ENCODE assay signal across 17 mouse cellular contexts in the genomic region with DNA sequence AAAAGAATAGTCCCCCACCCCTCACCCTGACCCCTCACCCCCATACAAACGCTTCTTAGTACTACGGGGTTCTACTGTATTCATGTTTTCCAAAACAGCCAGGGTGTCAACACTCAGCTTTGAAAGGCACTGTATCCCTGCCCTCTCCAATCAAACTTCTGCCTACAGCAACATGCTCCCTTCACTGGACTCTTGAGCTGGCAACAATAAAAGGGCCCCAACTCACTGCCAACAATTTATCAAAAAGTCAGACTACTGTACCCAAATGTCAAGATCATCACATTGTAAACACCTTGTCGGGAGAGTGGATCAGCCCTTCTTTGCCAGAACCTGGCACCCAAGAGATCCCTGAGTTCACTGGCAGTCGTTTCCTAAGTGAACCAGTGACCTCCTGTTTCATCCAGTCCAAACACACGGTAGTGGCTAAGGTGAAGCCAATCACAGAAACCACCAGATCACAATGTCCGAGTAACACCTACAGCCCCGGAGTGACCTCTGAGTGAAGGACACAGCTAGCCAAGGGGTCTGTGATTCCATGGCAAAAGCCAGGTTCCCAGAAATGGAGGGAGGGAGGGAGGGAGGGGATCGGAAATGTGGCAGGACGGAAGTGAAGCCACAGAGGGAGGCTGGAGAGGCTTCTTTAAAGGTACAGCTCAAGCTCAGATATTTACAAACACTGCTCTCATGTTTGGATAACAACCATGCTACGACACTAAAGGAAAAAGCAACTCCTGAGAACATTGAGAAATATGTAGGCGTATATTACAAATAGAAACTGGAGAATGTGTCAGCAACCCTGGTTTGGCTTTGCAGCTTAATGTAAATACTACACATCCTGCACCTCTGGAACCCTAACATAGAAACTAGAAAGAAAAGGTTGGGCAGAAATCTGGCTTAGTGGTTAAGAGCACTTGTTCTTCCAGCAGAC. TPM values are rescaled to one million over a fixed set of nuclear protein-coding genes. Genes with fewer than 3 reads are reported as not detected.
DNase-seq lines count a peak whose midpoint lies in the region; ATAC-seq and TF ChIP-seq lines count a peak whose summit lies in the region.
"Had no signal": no experiment of that assay in that cellular context is flagged by ENCODE, and none has a peak within 500 bp of the region (broad histone marks: within the 10 kb centered on the region; RNA-seq: fewer than 3 reads in every experiment).

No protein-coding gene starts in this region.

- H3K4me2 ChIP-seq in heart, embryonic 16.5 days (ENCODE audit: low read depth, low read length), result no peak overlapping the region
- H3K4me2 ChIP-seq in liver, embryonic 14.5 days (ENCODE audit: low read depth), result no peak overlapping the region
- no peak overlapping the region for H3K4me2 ChIP-seq in intestine, postnatal 0 days (replicated peaks; ENCODE audit: low read depth)
- no peak overlapping the region for H3K4me2 ChIP-seq in liver, embryonic 16.5 days (ENCODE audit: low read depth, low read length)
- H3K4me2 ChIP-seq: limb, embryonic 13.5 days had no signal

- ATAC-seq in heart, embryonic 16.5 days (replicated peaks; ENCODE audit: extremely low read depth, insufficient read depth, low FRiP score), result no peak
- 0 out of 2 replicates have a peak, but pooled peaks have one; percentile 20 for ATAC-seq in liver, embryonic 14.5 days (ENCODE audit: insufficient read depth)
- no peak for ATAC-seq in intestine, postnatal 0 days
- 0 out of 2 replicates have a peak, but pooled peaks have one; percentile 3 for ATAC-seq in liver, embryonic 16.5 days (ENCODE audit: low read depth)
- ATAC-seq: CD4-positive, CD25-positive, alpha-beta regulatory T cell, adult 4 months; forebrain, embryonic 16.5 days; hindbrain, embryonic 16.5 days had no signal

- no peak for DNase-seq in heart, postnatal 4 days
- DNase-seq in liver, embryonic 14.5 days (ENCODE audit: low read depth in 3 of 3, low spot score in 3 of 3), result no peak
- DNase-seq in liver, result no peak
- no peak for DNase-seq in ovary, adult 18-20 months (ENCODE audit: low spot score)
- DNase-seq: cerebellum, postnatal 14 days; right cerebral cortex, postnatal 25 days; thymus, adult 18-20 months had no signal

- 0 out of 2 replicates have a peak overlapping the region, but pooled peaks have one; percentile 11 for H3K27ac ChIP-seq in heart, embryonic 16.5 days (ENCODE audit: low read length)
- H3K27ac ChIP-seq in liver, embryonic 14.5 days, result no peak overlapping the region
- H3K27ac ChIP-seq in intestine, postnatal 0 days (ENCODE audit: low read depth, low read length), result peak overlapping the region; percentile 28
- peak overlapping the region; percentile 52; the same call in 1 of the 2 replicates for H3K27ac ChIP-seq in liver, embryonic 16.5 days (ENCODE audit: low read length)
- H3K27ac ChIP-seq: layer of hippocampus, adult 2 months; limb, embryonic 13.5 days; midbrain, embryonic 10.5 days had no signal

- H3K36me3 ChIP-seq in heart, embryonic 16.5 days (ENCODE audit: control insufficient read depth, insufficient read depth), result no peaks in the 10 kb centered on the region; the same call in 1 of the 2 replicates
- H3K36me3 ChIP-seq in liver, embryonic 14.5 days (replicated peaks; ENCODE audit: control insufficient read depth, insufficient read depth, low read depth), result no peaks in the 10 kb centered on the region
- peaks cover 25% of the 10 kb centered on the region for H3K36me3 ChIP-seq in intestine, postnatal 0 days (ENCODE audit: control insufficient read depth, insufficient read depth)
- H3K36me3 ChIP-seq in liver, embryonic 16.5 days (ENCODE audit: control insufficient read depth, insufficient read depth), result no peaks in the 10 kb centered on the region
- H3K36me3 ChIP-seq: midbrain, embryonic 10.5 days had no signal

- no peak overlapping the region for H3K9ac ChIP-seq in heart, embryonic 16.5 days (ENCODE audit: low read length)
- no peak overlapping the region for H3K9ac ChIP-seq in liver, embryonic 14.5 days (replicated peaks)
- H3K9ac ChIP-seq in intestine, postnatal 0 days (ENCODE audit: low read depth, low read length), result no peak overlapping the region
- H3K9ac ChIP-seq in liver, embryonic 16.5 days (ENCODE audit: low read depth, low read length), result no peak overlapping the region
- H3K9ac ChIP-seq: limb, embryonic 13.5 days had no signal

- WGBS in heart, embryonic 16.5 days, result 54% methylated on average over 11 of the region's 11 CpGs
- WGBS in liver, embryonic 14.5 days (ENCODE audit: insufficient replicate concordance), result 60% methylated on average over 11 of the region's 11 CpGs
- 61% methylated on average over 11 of the region's 11 CpGs for WGBS in intestine, postnatal 0 days
- 58% methylated on average over 11 of the region's 11 CpGs for WGBS in liver, embryonic 16.5 days (ENCODE audit: insufficient replicate concordance)

- peaks cover 23% of the 10 kb centered on the region for H3K4me1 ChIP-seq in heart, embryonic 16.5 days (ENCODE audit: control insufficient read depth, insufficient read depth, low read length)
- peaks cover 0 to 17% of the 10 kb centered on the region in 2 experiments; a peak in 2 of 4 replicates for H3K4me1 ChIP-seq in liver, embryonic 14.5 days (replicated peaks; ENCODE audit: control insufficient read depth in 2 of 2, insufficient read depth in 2 of 2, low read length in 1 of 2)
- peaks cover 8% of the 10 kb centered on the region; the same call in 1 of the 2 replicates for H3K4me1 ChIP-seq in intestine, postnatal 0 days (replicated peaks; ENCODE audit: control insufficient read depth, insufficient read depth, low read length)
- no peaks in the 10 kb centered on the region; the same call in none of the 2 replicates for H3K4me1 ChIP-seq in liver, embryonic 16.5 days (ENCODE audit: control insufficient read depth, low read depth, low read length)

- no peaks in the 10 kb centered on the region for H3K9me3 ChIP-seq in heart, embryonic 16.5 days (replicated peaks; ENCODE audit: control insufficient read depth, low read length)
- H3K9me3 ChIP-seq in liver, embryonic 14.5 days (ENCODE audit: control insufficient read depth, low read length), result no peaks in the 10 kb centered on the region
- H3K9me3 ChIP-seq in intestine, postnatal 0 days (ENCODE audit: control insufficient read depth), result no peaks in the 10 kb centered on the region
- H3K9me3 ChIP-seq in liver, embryonic 16.5 days (replicated peaks; ENCODE audit: control insufficient read depth, low read length), result no peaks in the 10 kb centered on the region
- H3K9me3 ChIP-seq: midbrain, embryonic 10.5 days had no signal

- no peak for TF ChIP-seq CTCF in liver, embryonic 14.5 days (IDR thresholded peaks at IDR 0.05; ENCODE audit: low read depth)
- no peak for TF ChIP-seq CTCF in intestine, postnatal 0 days (IDR thresholded peaks at IDR 0.05; ENCODE audit: low read depth)

- no peaks in the 10 kb centered on the region for H3K27me3 ChIP-seq in heart, embryonic 16.5 days (ENCODE audit: control insufficient read depth, insufficient read depth, low read length)
- H3K27me3 ChIP-seq in liver, embryonic 14.5 days (ENCODE audit: control insufficient read depth, insufficient read depth, low read length), result no peaks in the 10 kb centered on the region
- H3K27me3 ChIP-seq in intestine, postnatal 0 days (replicated peaks; ENCODE audit: control insufficient read depth, insufficient read depth, low read length), result no peaks in the 10 kb centered on the region
- no peaks in the 10 kb centered on the region for H3K27me3 ChIP-seq in liver, embryonic 16.5 days (ENCODE audit: control insufficient read depth, insufficient read depth, low read depth, low read length)
- H3K27me3 ChIP-seq: limb, embryonic 13.5 days had no signal

- no peak overlapping the region for H3K4me3 ChIP-seq in heart, embryonic 16.5 days (ENCODE audit: low read length)
- no peak overlapping the region for H3K4me3 ChIP-seq in liver, embryonic 14.5 days (ENCODE audit: insufficient read depth in 1 of 2, low read depth in 2 of 2, low read length in 2 of 2)
- H3K4me3 ChIP-seq in intestine, postnatal 0 days (ENCODE audit: low read depth, low read length), result no peak overlapping the region
- no peak overlapping the region for H3K4me3 ChIP-seq in liver, embryonic 16.5 days (ENCODE audit: low read depth, low read length)
- H3K4me3 ChIP-seq: erythroblast, embryonic 14.5 days; layer of hippocampus, adult 2 months; limb, embryonic 13.5 days; midbrain, embryonic 10.5 days had no signal

- no peak for TF ChIP-seq EP300 in liver, embryonic 14.5 days (IDR thresholded peaks at IDR 0.05; ENCODE audit: low read depth)

RNA-seq across cellular contexts. Expression of a gene that starts 48.2 kb away (rescaled TPM):
- polyA plus RNA-seq in heart, embryonic 16.5 days (2015; fragmentation: Nextera tagmentation; extraction: Ambion mirVana), result 71.3 and 74.1 TPM in 2 replicates
- total RNA-seq in heart, postnatal 4 days (2021), result 100 to 1,000 TPM; 152 to 160 TPM
- 389 and 486 TPM in 2 replicates for polyA plus RNA-seq in liver, embryonic 14.5 days (2012; rRNA removed)
- 93.6 and 94.5 TPM in 2 replicates for polyA plus RNA-seq in liver, embryonic 14.5 days (2014; fragmentation: Nextera tagmentation; extraction: Ambion mirVana)
- polyA plus RNA-seq in intestine, postnatal 0 days (2015; fragmentation: Nextera tagmentation; extraction: Ambion mirVana), result 81.0 and 95.7 TPM in 2 replicates
- polyA plus RNA-seq in liver, embryonic 16.5 days (2015; fragmentation: Nextera tagmentation; extraction: Ambion mirVana), result 55.4 and 62.1 TPM in 2 replicates

RNA-seq across cellular contexts. Expression of a gene that starts 59.2 kb away (rescaled TPM):
- polyA plus RNA-seq in heart, embryonic 16.5 days (2015; fragmentation: Nextera tagmentation; extraction: Ambion mirVana), result 0.03 TPM in 1 of 2 replicates, not detected in the other
- total RNA-seq in heart, postnatal 4 days (2021), result under 1 TPM; 0.05 to 0.11 TPM
- polyA plus RNA-seq in liver, embryonic 14.5 days (2012; rRNA removed), result 0.03 TPM in 2 replicates
- 0.03 TPM in 1 of 2 replicates, not detected in the other for polyA plus RNA-seq in liver, embryonic 14.5 days (2014; fragmentation: Nextera tagmentation; extraction: Ambion mirVana)
- 0.01 and 0.05 TPM in 2 replicates for polyA plus RNA-seq in intestine, postnatal 0 days (2015; fragmentation: Nextera tagmentation; extraction: Ambion mirVana)
- 0.01 and 0.04 TPM in 2 replicates for polyA plus RNA-seq in liver, embryonic 16.5 days (2015; fragmentation: Nextera tagmentation; extraction: Ambion mirVana)
- polyA plus RNA-seq: CD4-positive, CD25-positive, alpha-beta regulatory T cell, adult 4 months; erythroblast, embryonic 14.5 days had no signal

Comparison
In these comparisons a context has a peak if more than half of its experiments do, and no peak if none do; other contexts are left out.
1. ATAC-seq: peak in liver, embryonic 14.5 days (single experiment) and liver, embryonic 16.5 days (single experiment); none in heart, embryonic 16.5 days (single experiment) and intestine, postnatal 0 days (single experiment).